Mouse (Mus musculus) urinary bladder, postnatal 0 days (tissue): ENCODE results near the gene Sult2b1. TPM values are rescaled to one million over a fixed set of nuclear protein-coding genes. Genes with fewer than 3 reads are reported as not detected.

Source experiments
- polyA plus RNA-seq: library from polyadenylated mRNA; unstranded; fragments of >200 nt; fragmentation: Nextera tagmentation; extraction: Ambion mirVana; gene quantifications from 2 replicates; pipeline ENCODE4 v1.2.1, GENCODE M21; 2015

The Sult2b1 gene
- 0.40 and 0.69 TPM in 2 replicates for polyA plus RNA-seq

DNA sequence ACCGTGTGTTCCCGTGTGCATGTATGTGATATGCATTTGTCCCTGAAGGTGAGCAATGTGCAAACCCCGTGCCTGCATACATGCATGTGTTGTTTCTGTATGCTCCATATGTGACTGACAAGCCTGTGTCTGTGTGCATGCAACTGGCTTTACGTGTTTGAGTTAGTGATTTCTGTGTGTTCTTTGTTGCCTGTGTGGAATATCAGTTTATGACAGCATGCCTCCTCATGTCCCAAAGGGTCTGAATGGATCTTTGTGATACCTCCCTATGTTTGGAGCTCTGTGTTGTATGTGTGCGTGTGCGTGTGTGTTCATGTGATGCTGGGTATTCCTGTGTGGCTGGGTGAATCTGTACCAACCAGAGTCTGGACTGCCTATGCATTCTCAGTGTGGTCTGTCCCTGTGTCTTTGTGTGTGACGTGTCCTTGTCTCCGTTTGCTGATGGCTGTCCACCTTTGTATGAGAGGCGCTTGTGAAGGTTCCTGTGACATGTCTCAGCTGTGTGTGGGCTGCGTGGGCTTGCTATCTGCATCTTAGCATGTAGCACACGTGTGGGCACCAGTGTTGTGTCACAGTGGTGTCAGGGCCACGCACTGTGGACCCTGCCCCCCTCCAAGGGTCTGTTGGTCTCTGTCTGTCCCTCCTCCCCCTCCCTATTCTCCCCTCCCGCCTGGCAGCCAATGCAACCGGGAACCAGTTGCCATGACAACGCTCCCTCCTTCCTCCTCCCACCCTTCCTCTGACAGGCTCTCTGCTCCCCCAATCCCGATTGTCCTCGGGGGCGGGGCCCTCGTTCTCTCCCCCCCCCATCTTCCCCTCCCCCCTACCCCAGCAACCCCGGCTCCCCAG, at the start of gene Sult2b1:
Sult2b1 (minus strand) TSS at position 146 of the 849 bp plus-strand sequence.

DNA sequence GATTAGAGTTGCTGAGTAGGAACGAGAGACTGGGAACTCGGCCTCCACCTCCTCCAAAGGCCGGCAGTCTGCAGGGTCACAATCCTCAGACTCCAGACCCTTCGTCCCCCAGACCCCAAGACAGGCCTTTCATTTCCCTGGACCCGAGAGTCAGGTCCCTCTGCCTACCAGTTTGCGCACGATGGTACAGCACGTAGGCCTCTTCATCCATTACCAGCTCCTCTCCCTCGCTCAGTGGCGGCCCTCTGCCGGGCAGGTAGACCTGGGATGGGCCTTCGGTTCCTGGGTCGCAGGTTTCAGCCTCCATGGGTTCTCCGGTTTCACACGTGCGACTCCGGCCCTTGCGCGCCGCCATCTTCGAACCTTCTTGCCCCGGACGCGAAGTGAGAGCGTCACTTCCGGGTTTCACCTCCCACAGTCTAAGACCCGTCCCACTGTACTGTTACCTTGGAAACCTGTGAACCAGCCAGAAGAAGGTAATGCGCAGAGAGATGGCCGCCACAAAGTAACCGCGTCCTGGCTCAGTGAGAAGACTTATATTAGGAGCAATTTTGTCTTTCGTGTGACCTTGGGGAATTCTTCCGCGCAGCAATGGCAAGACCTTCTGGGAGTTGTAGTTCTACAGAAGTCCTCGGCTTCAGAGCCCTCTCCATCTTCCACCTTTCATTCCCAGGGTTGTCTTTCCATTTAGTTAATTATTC, 46.1 kb upstream of the Sult2b1 start, which contains the start of gene Grwd1:
Grwd1 (minus strand) TSS at position 518 of the 701 bp plus-strand sequence.

DNA sequence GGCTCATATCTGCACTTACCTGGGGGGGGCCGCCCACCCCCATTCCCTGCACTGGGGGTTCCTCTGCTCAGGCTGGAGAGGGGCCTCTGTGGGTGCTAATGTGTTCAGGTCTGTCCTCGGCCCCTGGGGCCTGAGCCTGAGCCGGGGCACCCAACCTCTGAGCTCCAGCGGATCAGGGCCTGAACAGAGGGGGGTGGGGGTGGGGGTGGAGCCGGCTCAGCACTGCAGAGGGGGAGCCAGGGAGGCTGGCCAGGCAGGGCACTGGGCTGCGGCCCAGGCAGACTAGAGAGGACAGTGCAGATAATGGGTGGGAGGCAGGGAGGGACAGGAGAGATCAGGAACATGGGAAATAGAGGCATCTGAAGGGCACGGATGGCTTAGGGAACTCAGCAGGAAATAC, 40.1 kb upstream of the Sult2b1 start, which contains the start of gene Kcnj14:
Kcnj14 (minus strand) TSS at position 185 of the 400 bp plus-strand sequence.

DNA sequence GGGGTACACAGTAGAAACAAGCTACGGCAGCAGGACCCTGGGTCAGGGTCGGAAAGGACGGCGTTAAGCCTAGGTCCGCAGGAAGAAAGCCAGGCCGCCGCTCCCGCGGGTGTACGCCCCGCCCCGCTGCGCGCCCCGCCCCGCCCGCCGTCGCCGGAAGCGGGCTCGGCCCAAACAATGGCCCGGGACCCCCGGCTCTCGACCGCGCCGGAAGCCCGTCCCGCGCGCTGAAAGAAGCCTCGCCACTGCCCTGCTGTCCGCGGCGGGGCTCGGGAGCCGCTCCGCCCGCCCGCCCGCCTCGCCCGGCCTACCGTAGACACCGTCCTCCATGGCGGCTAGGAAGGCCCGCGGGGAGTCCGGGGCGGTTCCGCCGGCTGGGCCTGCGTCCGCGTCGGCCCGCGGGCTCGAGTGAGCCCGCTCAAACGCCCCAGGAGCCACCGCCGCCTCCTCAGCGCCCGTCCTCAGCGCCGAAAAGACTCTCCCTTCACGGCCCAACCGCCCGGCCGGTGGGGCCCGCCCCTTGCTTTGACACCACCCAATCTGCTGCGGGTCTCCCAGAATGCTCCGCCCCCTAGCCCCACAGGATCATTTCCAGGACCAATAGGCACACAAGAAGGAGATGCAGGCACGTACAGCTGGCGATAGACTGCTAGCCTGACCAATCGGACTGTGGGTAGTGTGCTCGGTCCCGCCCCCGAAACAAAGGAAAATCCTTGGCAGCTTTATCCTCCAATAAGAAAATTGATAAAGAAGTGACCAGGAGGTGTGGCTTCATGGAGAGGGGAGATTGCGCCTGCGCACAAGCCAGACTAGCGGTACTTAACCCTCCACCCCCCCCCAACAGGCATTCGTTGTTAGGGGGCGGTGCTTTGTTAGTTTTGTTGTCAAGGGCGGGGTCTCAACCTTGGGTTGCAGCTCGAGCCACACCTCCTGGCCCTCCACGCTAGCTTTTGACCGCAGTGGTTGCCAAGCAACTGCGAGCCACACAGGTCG, 29.6 kb upstream of the Sult2b1 start, which contains the start of gene Cyth2:
Cyth2 (minus strand) TSS at position 795 of the 993 bp plus-strand sequence.

DNA sequence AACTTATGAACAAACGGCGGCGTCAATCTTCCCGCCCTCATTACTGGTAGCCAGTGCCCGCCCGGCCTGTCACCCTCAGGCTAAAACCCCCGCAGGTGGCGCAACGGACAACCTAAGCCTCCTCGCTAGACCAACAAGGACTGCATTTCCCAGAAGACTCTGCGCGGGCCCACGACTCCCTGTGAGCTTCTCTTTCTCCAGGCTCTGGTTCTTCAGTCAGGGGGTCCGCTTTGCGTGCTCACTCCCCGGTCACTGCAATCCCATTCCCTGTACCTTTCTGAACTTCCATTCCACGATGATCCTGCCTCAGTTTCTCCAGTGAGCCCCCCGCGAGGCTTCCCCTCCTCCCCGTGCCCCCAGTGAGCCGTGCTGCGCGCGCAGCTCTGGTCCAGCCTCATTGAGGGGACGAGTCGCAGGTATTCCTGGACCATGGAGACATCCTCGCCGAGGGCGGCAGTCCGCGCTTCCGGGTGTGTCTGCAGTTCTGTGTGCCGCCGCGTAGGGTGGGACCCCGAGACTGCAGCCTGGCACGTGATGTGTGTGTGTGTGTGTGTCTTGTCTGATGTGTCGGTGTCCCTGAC, 868 bp downstream of the Sult2b1 start, which contains the start of gene Lmtk3:
Lmtk3 (plus strand) TSS at position 228 of the 581 bp plus-strand sequence.

DNA sequence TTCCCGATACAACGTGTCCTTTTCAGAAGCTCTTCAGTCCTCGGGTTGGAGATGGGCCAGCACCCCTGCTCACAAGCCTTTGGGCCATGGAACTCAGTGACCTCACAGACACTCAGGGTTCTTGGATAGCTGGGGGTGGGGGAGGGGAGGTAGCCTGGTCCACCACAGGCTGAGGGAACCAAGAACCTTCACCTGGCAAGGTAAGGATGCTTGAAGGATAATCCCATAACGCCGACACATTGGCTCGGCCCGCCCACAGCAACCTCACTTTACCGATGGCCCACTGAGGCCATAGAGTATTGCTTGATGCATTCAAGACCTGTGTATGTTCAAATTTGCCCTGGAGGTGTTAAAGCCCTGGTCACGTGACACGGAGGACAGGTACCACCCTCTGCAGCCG, 58.8 kb downstream of the Sult2b1 start, which contains the start of gene Spaca4:
Spaca4 (minus strand) TSS at position 101 of the 400 bp plus-strand sequence.

DNA sequence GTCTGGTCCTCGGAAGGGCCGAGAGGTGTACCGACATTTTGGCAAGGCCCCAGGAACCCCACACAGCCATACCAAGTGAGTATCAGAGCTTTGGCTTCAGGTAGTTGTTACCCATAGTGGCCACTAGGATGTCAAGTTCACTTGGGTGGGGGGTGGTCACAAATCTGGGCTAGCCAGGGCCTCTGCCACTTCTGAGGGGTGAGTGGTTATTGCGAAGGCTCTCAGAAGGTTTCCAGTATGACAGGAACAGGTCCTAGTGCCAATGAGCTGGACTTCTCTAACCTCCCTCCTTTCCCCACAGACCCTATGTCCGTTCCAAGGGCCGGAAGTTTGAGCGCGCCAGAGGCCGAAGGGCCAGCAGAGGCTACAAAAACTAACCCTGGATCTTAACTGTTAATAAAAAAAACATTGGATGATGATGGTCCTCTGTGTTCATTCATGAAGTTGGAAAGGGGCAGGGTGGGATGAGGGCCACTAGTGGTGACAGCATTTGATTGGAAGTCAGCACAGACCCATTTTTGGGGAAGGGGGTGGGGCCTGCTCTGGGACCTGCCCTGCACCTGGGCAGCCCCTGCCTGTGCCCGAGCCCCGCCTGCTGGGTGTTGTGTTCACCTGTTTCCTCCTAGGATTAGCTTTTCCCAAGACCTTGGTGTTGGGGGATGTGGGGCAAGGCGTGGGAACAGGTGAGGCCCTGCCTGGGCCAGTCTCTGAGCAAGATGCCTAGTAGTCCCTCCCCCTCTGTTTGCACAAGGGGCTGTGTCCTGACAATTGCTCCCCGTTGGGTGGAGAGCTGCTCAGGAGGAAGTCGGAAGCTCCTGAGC, 63.8 kb downstream of the Sult2b1 start, which contains the start of gene Fam83e:
Fam83e (plus strand) TSS at position 800 of the 821 bp plus-strand sequence.

DNA sequence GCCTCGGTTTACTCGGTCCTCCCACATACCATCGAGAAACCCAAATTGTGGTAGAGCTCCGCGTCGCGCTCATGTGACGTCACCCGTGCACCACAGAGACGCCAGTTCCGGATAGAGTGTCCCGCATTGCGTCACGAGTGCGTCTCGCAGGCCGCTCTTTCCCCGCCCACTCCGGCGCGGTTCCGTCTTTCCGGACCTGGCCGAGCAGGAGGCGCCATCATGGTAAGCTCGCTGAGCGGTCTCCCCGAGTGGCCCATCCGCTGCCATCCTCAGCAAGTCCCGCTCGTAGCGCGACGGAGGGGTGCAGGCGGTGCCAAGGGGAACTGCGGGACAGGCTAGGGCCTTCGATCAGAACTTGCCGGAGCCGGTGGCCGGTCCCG, 66.6 kb downstream of the Sult2b1 start, which contains the start of gene Sphk2:
Sphk2 (minus strand) TSS at position 85 of the 380 bp plus-strand sequence.

DNA sequence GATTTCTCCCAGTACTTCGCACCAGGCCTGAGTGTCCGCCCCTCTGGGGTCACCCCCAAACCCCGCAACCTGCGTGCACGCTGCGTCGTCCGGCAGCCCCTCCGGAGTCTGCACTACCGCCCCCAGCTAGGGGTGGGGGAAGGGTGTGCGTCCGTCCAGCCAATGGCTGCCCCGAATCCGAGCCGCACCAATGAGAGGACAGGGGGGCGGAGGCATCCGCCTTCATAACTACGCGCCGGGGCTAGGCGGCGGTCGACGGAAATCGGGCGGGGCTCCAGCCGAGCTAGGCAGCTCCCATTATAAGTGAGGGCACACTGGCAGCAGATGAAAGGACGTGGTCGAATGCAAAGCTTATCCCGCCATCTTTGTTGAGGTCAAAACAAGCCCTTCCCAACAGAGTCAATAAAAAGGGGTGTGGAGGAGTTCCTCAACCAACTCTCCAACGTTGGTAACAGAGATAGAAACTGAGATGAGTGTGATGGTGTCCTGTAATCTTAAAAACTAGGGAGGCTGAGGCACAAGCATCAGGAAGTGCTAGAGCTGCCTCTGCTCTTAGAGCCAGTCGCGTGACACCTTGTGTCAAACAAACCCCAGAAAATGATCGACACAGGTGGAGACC, 69.3 kb downstream of the Sult2b1 start, which contains the start of gene Rpl18:
Rpl18 (plus strand) TSS at position 368 of the 619 bp plus-strand sequence.

DNA sequence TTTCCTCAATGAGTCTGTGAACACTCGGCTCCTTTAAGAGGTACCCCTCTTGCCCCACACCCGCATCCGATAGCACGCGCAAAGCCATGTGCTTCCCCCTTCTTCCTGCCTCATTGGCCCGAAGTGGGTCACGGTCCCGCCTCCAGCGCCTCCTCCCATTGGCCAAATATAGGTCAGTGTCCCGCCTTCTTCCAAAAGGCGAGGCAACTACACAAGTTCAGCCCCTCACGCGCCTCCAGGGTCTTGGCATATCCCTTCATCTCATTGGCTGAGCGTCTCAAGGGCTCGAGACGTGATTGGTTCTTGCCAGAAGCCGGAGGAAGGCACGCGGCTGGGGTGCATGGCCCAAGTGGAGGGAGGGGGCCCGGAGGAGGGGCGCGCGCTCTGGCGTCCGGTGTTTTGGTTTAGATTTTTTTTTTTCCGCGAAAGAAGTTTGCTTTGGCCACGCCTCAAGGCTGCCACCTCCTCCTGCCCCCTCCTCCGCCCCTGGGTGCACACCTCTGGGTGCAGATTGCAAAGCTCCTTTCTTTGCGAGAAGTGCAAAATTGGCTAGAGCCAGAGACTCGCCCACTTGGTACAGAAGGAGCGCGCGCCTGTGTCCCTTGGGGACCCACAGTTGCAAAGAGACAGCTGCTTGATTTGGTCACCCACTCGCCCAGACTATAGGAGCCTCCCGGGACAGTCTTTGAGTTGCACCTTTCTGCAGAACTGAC, 79.6 kb downstream of the Sult2b1 start, which contains the start of gene Dbp:
Dbp (plus strand) TSS at position 359 of the 713 bp plus-strand sequence.

DNA sequence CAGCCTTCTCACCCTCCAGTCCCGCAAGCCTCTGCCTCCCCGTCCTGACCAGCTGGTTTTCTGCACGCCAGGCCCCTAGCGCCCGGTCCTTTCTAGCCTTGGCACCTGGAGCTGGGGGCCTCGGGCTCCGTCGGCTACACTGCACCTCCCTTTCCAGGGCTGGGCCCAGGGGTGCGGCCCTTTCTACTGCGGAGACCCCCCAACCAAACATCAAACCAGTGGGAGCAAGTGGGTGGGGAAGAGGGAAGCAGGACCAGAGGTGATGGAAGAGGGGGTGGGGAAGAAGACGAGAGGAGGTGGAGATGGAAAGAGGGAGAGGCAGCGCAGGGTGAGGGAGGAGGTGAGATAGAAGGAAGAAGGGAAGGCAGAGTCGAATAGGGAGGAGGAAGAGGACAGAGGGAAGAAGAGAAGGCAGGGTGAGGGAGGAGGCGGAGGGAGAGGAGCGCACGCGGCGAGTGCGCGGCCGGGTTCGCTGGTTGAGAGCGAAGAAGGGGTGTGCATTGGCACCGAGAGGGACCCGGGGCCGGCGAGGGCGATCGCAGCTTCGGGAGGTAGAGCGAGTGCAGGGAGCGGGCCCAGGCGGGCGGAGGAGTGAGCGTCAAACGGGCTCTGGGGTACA, 84.8 kb downstream of the Sult2b1 start, which contains the start of gene Car11:
Car11 (plus strand) TSS at position 321 of the 619 bp plus-strand sequence.

DNA sequence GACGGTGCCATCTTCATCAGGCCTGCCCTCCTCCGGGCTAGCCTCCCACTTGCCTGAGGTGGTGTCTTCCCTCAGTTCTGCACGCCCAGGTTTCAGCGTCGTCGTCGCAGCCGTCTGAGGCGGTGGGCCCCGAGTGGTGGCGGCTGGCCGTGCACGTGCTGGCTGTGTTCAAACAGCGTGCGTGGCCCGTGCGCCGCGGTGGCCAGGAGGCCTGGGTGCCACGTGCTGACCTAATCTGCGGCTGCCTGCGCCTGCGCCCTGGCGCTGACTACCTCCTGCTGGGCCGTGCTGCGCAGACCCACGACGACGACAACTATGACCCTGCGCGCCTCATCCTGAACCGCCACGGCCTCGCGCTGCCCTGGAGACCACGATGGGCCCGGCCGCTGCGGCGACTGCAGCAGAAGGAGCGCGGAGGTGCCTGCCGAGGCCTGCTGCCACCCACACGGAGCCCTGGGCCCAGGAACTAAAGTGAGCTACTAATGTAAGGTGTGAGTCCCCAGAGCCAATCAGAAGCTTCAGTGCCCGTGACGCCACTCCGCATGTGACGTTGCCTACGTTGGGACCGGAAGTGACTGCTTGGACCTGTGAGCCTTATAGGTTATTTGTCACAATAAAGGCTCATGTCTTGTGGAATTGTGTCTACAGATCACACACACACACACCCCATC, 90.4 kb downstream of the Sult2b1 start, which contains the start of gene Sec1:
Sec1 (minus strand) TSS at position 482 of the 671 bp plus-strand sequence.

DNA sequence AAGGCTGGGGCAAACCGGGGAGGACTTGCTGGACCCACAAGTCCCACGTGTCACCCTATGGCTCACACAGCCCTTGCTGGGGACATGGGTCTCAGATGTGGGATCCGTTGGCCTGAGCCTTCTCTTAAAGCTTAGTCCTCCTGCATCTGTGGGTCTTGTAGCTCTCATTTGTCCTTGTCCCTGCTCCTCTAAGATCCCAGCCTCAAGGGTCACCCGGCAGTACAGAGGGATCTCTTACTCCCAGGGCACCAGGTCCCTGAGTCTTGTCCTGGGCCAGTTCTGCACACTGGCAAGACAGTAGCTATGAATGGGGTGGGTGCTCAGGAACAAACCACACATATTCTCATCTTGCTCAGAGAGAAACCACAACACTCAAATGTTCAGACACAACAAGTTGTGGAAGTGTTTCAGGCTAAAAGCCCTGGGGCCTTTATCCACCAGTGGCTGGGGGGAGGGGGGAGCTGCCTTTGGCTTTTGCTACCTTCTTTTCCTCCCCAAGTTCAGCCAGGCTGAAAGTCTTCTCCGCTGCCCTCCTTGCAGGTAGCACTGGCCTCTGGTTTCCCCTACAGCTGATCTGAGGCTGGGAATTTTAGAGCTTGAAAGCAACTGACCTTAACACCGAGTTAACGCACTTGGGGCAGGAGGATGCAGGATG, 100.9 kb downstream of the Sult2b1 start, which contains the start of gene Ntn5:
Ntn5 (plus strand) TSS at position 627 of the 655 bp plus-strand sequence.

